Mouse (Mus musculus) c-Kit-positive CD71-positive TER-119-negative erythroid progenitor cells, embryonic 14.5 days (primary cell): ENCODE data around the gene Cyb5r4.
A peak's percentile ranks its signal among the peaks of the same experiment; 100 is the strongest.
"Not testable (repeated sequence)": the region's sequence is repeated elsewhere in the genome, so short reads cannot be mapped to it uniquely, and the experiment has no call there.

Experiments used
- DNase-seq: peaks from one replicate; pipeline ENCODE4 v3.0.0-alpha.2; 2013; ENCODE audit warnings: low read depth

Cyb5r4 gene

GRCm38 (mm10) chr9:87025764-87026163 lies 4.0 kb downstream of the Cyb5r4 start:
- no peak for DNase-seq

GRCm38 (mm10) chr9:87027423-87028084 lies 5.7 kb downstream of the Cyb5r4 start:
- peak; percentile 67 for DNase-seq

DNA sequence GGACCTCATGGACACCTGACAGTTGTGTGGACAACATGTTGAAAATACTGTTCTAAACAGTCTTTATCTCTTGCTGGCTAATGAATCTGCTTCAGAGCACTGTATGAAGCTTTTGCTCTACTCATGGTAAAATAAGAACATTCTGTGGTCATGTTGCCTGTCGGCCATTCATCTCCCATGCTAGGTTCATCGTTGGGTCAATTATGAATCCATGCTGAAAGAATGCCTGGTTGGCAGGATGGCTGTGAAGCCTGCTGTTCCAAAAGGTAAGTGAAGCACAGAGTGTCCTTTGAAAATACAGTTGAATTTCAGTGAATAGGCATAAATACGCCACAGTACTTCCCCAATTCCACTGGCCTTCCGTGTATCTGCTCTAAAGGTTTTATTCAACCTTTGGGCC lies 10.4 kb downstream of the Cyb5r4 start:
- DNase-seq: no peak

- no peak for DNase-seq
Observed at GRCm38 (mm10) chr9:87034831-87035580, 13.2 kb downstream of the Cyb5r4 start.

DNA sequence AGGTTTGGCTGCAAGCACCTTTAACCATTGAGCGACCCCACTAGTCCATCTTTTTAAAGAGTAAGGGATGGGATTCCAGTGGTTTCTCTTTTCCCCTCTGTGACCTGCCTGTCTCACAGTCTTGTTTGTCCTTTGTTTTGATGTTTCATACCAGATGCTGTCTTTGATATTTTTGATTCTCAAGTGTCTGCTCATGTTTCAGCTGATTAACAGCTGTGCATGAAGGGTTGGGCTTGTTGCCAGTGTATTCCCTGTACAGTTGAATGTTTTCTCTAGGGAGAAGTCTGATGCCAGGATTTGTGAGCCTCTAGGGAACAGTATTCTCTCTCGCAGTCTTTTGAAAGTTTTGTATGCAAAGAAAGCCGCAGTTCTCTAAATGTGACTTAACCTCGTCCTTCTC lies 27.6 kb downstream of the Cyb5r4 start:
- DNase-seq: no peak

DNA sequence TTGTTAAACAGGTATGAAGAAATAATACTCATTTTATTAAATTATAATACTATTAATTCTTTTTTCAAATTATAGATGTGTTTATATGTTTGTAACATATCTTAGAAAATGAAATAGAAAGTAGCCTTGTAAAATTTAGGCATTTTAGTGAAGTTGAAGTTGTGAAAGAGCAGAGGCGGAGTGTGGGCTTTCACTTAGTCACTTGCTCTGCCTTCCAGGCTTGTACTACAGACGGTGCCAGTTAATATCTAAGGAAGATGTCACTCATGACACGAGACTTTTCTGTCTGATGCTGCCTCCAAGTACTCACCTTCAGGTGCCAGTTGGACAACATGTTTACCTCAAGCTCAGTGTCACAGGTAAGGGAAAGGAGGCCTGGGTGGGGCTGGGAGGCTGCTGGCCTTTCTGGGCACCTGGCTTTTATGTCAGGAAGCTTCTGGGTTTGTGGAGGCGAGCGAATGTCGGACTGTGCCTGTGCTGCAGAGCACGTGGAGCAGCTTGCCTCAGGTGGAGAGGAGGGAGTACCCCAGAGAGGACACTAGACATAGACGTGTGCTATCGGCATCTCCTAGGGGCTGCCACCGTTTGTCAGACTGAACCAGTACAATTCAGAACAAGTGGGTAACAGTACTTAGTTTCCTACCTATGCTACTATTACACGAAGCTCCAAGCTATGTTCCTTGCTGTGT lies 33.9 kb downstream of the Cyb5r4 start:
- no peak for DNase-seq

DNA sequence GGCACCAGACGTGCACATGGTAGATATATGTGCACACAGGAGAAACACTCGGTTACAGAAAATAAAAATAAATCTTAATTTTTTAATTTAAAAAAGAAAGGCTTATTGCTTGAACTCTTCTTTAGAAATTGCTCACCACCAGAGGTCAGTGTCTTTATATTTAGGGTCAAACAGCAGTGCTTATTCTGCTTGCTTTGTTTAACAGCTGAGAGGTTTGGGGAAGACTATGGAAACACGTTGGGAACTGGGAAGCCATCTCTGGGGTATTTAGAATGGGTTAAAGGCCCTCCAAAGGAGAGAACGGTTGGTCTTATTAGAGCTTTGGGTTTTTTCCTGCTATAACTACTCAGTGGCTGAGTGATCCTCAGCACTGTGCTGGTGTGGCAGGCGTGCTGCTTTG lies 40.5 kb downstream of the Cyb5r4 start:
- DNase-seq: no peak

- no peak for DNase-seq
Observed at GRCm38 (mm10) chr9:87068160-87068559, 46.3 kb downstream of the Cyb5r4 start.

- DNase-seq: not testable (repeated sequence)
Observed at GRCm38 (mm10) chr9:87071566-87071965, 49.8 kb downstream of the Cyb5r4 start.

- DNase-seq: no peak
Observed at GRCm38 (mm10) chr9:87077919-87078318, 56.1 kb downstream of the Cyb5r4 start.

DNA sequence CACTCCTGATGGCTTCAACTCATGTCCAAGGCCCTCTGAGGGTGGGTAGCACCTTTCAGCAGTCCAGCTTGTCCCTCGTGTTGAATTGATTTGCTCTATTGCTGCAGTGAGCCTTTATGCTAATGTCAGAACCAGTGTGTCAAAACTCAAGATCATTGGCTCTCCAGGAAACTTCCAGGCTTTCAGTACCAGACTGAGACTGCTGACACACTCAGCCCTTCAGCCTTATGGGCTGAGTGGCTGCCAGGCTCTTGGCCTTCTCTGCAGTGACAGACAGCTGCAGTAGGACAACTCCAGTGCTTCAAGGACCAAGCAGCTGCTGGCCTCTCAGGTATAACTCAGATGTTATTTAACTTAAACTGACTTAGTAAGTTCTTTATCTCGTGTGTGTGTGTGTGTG lies 57.7 kb downstream of the Cyb5r4 start:
- no peak for DNase-seq

GRCm38 (mm10) chr9:87086991-87087390 lies 65.2 kb downstream of the Cyb5r4 start:
- no peak for DNase-seq

DNA sequence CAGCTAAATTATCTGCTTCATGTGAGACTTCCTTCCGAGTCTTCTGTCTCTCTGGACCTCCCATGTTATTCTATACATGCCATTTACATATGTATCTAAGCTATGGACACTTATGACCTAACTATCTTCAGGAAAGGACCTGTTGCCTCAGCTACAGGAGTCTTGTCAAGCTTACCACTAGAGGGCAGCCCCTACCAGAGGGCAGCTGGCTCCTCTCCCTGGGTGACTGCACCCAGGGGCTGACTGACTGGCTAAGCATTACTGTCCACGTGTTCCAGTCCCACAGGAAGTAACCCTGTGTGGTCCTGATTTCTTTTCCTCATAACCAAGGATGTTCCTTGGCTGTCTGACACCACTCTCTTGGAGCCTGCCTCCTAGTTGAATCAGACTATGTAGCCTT lies 76.2 kb downstream of the Cyb5r4 start:
- DNase-seq: peak; percentile 7

DNA sequence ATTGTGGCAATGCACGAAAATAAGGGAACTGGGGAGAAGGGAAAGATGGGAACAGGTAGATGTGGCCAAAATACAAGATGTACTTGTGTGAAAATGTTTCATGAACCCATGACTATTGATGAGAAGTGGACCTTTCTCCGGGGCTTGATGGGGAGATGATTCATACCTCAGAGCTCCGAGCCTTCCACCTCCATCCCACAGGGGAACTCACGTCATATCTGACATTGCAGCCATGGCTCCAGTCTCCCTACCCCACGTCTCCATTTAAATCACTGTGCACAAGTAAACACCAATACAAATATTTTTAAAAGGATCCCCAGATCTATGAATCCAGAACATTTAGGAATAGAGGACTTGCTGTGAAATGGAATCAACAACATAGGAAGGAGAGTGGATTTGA lies 93.2 kb downstream of the Cyb5r4 start:
- DNase-seq: no peak

DNA sequence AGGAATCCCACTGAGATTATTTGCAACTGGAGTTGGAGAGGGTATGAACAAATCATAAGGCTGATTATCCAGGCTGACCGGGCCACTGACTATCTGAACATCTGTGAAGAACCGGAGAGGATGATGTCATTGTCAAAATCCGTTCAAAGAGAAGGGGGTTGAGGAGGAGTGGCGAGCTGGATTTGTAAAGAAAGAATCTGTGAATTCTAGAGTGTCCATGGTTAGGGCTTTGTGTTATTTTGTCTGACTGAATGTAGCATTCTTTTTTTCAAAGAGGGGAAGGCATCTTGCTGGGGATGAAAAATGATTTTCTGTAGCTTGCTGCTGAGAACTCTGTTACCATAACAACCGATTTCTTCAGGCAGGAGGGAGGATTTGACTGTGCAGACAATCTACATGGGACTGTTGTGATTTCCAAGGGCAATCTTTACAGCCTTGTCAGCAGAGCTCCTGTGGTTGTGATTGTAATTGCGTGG lies 93.7 kb downstream of the Cyb5r4 start:
- DNase-seq: no peak

DNA sequence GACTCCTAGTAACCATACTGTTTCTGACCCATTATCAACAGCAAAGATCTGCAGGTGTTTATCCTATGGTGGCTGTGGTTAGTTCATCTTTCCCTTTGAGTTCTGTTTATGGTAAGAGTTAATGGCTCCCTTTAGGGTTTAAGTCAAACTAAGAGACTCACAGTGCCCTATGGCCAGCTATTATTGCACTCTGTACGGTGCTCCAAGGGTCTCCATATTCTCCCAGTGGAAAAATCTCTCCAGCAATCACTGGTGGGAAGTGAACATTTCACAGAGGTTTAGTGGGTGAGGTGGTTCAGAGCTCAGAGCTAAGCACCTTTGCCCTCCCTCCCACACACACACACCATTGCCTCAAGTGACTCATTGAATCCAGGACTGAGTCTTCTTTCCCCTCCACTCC lies 94.2 kb downstream of the Cyb5r4 start:
- DNase-seq: no peak

DNA sequence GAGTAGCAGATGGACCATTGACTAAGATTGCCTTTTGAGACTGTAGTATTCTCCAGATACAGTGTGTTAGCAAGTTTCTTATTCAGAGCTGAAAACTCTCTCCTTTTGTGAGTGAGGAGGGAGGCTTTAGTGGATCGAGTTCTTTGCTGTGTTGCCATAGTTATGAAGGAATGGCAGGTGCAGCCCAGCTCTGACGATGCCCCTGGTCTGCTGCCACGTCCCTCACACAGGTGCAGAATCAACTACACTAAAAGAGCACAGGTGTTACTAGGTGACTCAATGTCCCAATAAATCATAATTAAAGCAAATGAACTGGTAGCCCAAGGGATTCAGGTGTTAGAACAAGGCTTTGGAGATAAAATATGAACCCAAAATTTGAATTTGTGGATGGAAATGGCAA lies 97.2 kb downstream of the Cyb5r4 start:
- DNase-seq: no peak

- DNase-seq: no peak
Observed at GRCm38 (mm10) chr9:87121956-87122493, 100.2 kb downstream of the Cyb5r4 start.

GRCm38 (mm10) chr9:87127046-87127445 lies 105.2 kb downstream of the Cyb5r4 start:
- not testable (repeated sequence) for DNase-seq
